Mouse (Mus musculus) embryonic facial prominence, embryonic 10.5 days (tissue): ENCODE data around the gene Osbp. TPM values are rescaled to one million over a fixed set of nuclear protein-coding genes. Genes with fewer than 3 reads are reported as not detected.
"Not testable (repeated sequence)": the region's sequence is repeated elsewhere in the genome, so short reads cannot be mapped to it uniquely, and the experiment has no call there.

Source experiments
- DNase-seq: peaks from one replicate; pipeline ENCODE4 v3.0.0-alpha.2; 2017; ENCODE audit warnings: low spot score
- H3K27ac ChIP-seq: fragments of 300-500 bp; sonication (generic); replicated peaks from 2 replicates; pipeline ENCODE4 v1.5.1; 2016; ENCODE audit warnings: mild to moderate bottlenecking
- H3K27me3 ChIP-seq: fragments of 300-500 bp; sonication (generic); replicated peaks from 2 replicates; pipeline ENCODE4 v1.6.1; 2016; ENCODE audit warnings: low read depth, mild to moderate bottlenecking; ENCODE audit not compliant: poor library complexity, severe bottlenecking
- H3K36me3 ChIP-seq: fragments of 300-500 bp; sonication (generic); replicated peaks from 2 replicates; pipeline ENCODE4 v1.6.1; 2016; ENCODE audit warnings: mild to moderate bottlenecking, moderate library complexity
- H3K4me1 ChIP-seq: fragments of 300-500 bp; sonication (generic); 2 replicates; pipeline ENCODE4 v1.6.1; 2016
- H3K4me3 ChIP-seq: fragments of 300-500 bp; sonication (generic); 2 replicates; pipeline ENCODE4 v1.5.1; 2016; ENCODE audit warnings: mild to moderate bottlenecking, moderate library complexity
- H3K9me3 ChIP-seq: fragments of 300-500 bp; sonication (generic); 2 replicates; pipeline ENCODE4 v1.6.1; 2016; ENCODE audit warnings: mild to moderate bottlenecking
- WGBS: fragments of 180-500 bp; shearing (Covaris S2); methylation state at CpG from one replicate; pipeline ENCODE4 v1.1.7; 2016; 5-methylcytosine and 5-hydroxymethylcytosine counted together
- polyA plus RNA-seq: library from polyadenylated mRNA; unstranded; fragments of >200 nt; fragmentation: Nextera tagmentation; extraction: Ambion mirVana; gene quantifications from 2 replicates; pipeline ENCODE4 v1.2.1, GENCODE M21; 2016

Osbp gene
- polyA plus RNA-seq, 1 experiment from 2014 or later = 3.5 TPM

GRCm38 (mm10) chr19:11966201-11966636 lies 478 bp downstream of the Osbp start:
- peak overlapping the region; percentile 89 for H3K4me3 ChIP-seq
- H3K4me1 ChIP-seq = peaks cover 13% of the 10 kb centered on the region
- H3K36me3 ChIP-seq = peaks cover 9% of the 10 kb centered on the region
- no peaks in the 10 kb centered on the region for H3K9me3 ChIP-seq
- peak overlapping the region; percentile 86 for H3K27ac ChIP-seq
- WGBS = under 1% methylated on average over 18 of the region's 18 CpGs
- H3K27me3 ChIP-seq = no peaks in the 10 kb centered on the region
- DNase-seq = peak; percentile 44

- Histone ChIP-seq H3K27me3 (no peaks in the 10 kb centered on the region), H3K4me3 (no peak overlapping the region), H3K36me3 (peaks cover 41% of the 10 kb centered on the region), H3K27ac (no peak overlapping the region), H3K9me3 (no peaks in the 10 kb centered on the region), H3K4me1 (peaks cover 13% of the 10 kb centered on the region)
- 90% methylated on average over 9 of the region's 9 CpGs for WGBS
- no peak for DNase-seq
Observed at GRCm38 (mm10) chr19:11969155-11970050, 3.7 kb downstream of the Osbp start.

GRCm38 (mm10) chr19:11973511-11974222 lies 7.9 kb downstream of the Osbp start:
- H3K36me3 ChIP-seq = peaks cover 83% of the 10 kb centered on the region
- no peak overlapping the region for H3K4me3 ChIP-seq
- H3K27me3 ChIP-seq = no peaks in the 10 kb centered on the region
- H3K27ac ChIP-seq = no peak overlapping the region
- H3K4me1 ChIP-seq = no peaks in the 10 kb centered on the region
- DNase-seq = no peak
- H3K9me3 ChIP-seq = no peaks in the 10 kb centered on the region
- WGBS = 92% methylated on average over 13 of the region's 13 CpGs

- H3K36me3 ChIP-seq = peaks cover 88% of the 10 kb centered on the region
- no peak overlapping the region for H3K27ac ChIP-seq
- WGBS = 88% methylated on average over 2 of the region's 2 CpGs
- H3K4me3 ChIP-seq = no peak overlapping the region
- H3K27me3 ChIP-seq = no peaks in the 10 kb centered on the region
- H3K9me3 ChIP-seq = no peaks in the 10 kb centered on the region
- DNase-seq = no peak
- no peaks in the 10 kb centered on the region for H3K4me1 ChIP-seq
Observed at GRCm38 (mm10) chr19:11974223-11974540, 8.4 kb downstream of the Osbp start.

- H3K4me1 ChIP-seq = no peaks in the 10 kb centered on the region
- H3K27ac ChIP-seq = no peak overlapping the region
- no peaks in the 10 kb centered on the region for H3K27me3 ChIP-seq
- H3K4me3 ChIP-seq = no peak overlapping the region
- DNase-seq = no peak
- 88% methylated on average over 4 of the region's 4 CpGs for WGBS
- no peaks in the 10 kb centered on the region for H3K9me3 ChIP-seq
- peaks cover 100% of the 10 kb centered on the region for H3K36me3 ChIP-seq
Observed at GRCm38 (mm10) chr19:11975683-11976082, 9.9 kb downstream of the Osbp start.

GRCm38 (mm10) chr19:11977363-11977762 lies 11.6 kb downstream of the Osbp start:
- H3K27me3 ChIP-seq = no peaks in the 10 kb centered on the region
- peaks cover 100% of the 10 kb centered on the region for H3K36me3 ChIP-seq
- no peaks in the 10 kb centered on the region for H3K9me3 ChIP-seq
- H3K27ac ChIP-seq = no peak overlapping the region
- no peaks in the 10 kb centered on the region for H3K4me1 ChIP-seq
- H3K4me3 ChIP-seq = no peak overlapping the region
- no peak for DNase-seq
- WGBS = 86% methylated on average over 5 of the region's 5 CpGs

- Histone ChIP-seq H3K9me3 (no peaks in the 10 kb centered on the region), H3K4me1 (no peaks in the 10 kb centered on the region), H3K27me3 (no peaks in the 10 kb centered on the region), H3K27ac (no peak overlapping the region), H3K36me3 (peaks cover 97% of the 10 kb centered on the region), H3K4me3 (no peak overlapping the region)
- DNase-seq = no peak
- whole genome bisulfite sequencing = 90% methylated on average over 4 of the region's 4 CpGs
Observed at GRCm38 (mm10) chr19:11980471-11980870, 14.7 kb downstream of the Osbp start.

GRCm38 (mm10) chr19:11984614-11985013 lies 18.9 kb downstream of the Osbp start:
- WGBS = 84% methylated on average over 5 of the region's 5 CpGs
- not testable (repeated sequence) for DNase-seq, H3K27me3 ChIP-seq, H3K4me1 ChIP-seq, H3K4me3 ChIP-seq, H3K27ac ChIP-seq, H3K9me3 ChIP-seq
- H3K36me3 ChIP-seq = peaks cover 97% of the 10 kb centered on the region

GRCm38 (mm10) chr19:11987841-11988240 lies 22.1 kb downstream of the Osbp start:
- no peaks in the 10 kb centered on the region for H3K9me3 ChIP-seq
- DNase-seq = no peak
- H3K4me3 ChIP-seq = no peak overlapping the region
- H3K27ac ChIP-seq = no peak overlapping the region
- peaks cover 96% of the 10 kb centered on the region for H3K36me3 ChIP-seq
- H3K27me3 ChIP-seq = no peaks in the 10 kb centered on the region
- 92% methylated on average over 3 of the region's 3 CpGs for WGBS
- no peaks in the 10 kb centered on the region for H3K4me1 ChIP-seq

GRCm38 (mm10) chr19:11989334-11989733 lies 23.6 kb downstream of the Osbp start:
- H3K36me3 ChIP-seq = peaks cover 93% of the 10 kb centered on the region
- 95% methylated on average over 7 of the region's 7 CpGs for WGBS

GRCm38 (mm10) chr19:11992034-11992433 lies 26.3 kb downstream of the Osbp start:
- DNase-seq = no peak
- 94% methylated on average over 9 of the region's 9 CpGs for WGBS
- H3K4me1 ChIP-seq = no peaks in the 10 kb centered on the region
- H3K4me3 ChIP-seq = no peak overlapping the region
- H3K9me3 ChIP-seq = no peaks in the 10 kb centered on the region
- H3K27me3 ChIP-seq = no peaks in the 10 kb centered on the region
- no peak overlapping the region for H3K27ac ChIP-seq
- H3K36me3 ChIP-seq = peaks cover 83% of the 10 kb centered on the region

More at GRCm38 (mm10) chr19:11989334-11989733, 23.6 kb downstream of the Osbp start:
- Histone ChIP-seq H3K9me3 (no peaks in the 10 kb centered on the region), H3K27ac (no peak overlapping the region), H3K4me3 (no peak overlapping the region), H3K4me1 (no peaks in the 10 kb centered on the region), H3K27me3 (no peaks in the 10 kb centered on the region)
- no peak for DNase-seq

- DNase-seq = no peak
- H3K27ac ChIP-seq = no peak overlapping the region
- WGBS = 93% methylated on average over 10 of the region's 10 CpGs
- H3K27me3 ChIP-seq = no peaks in the 10 kb centered on the region
- no peak overlapping the region for H3K4me3 ChIP-seq
- no peaks in the 10 kb centered on the region for H3K4me1 ChIP-seq
- H3K9me3 ChIP-seq = no peaks in the 10 kb centered on the region
- H3K36me3 ChIP-seq = peaks cover 78% of the 10 kb centered on the region
Observed at GRCm38 (mm10) chr19:11992441-11993029, 26.8 kb downstream of the Osbp start.
